Mouse (Mus musculus) ovary, postnatal 14 days (tissue): ENCODE measurements around the gene Arhgap17.

Experiments used
- DNase-seq: peaks from one replicate; pipeline ENCODE4 v3.0.0; 2022; ENCODE audit warnings: low spot score

Arhgap17 gene

GRCm38 (mm10) chr7:123368778-123369746 lies 653 bp downstream of the Arhgap17 start:
- peak; percentile 36 for DNase-seq

GRCm38 (mm10) chr7:123368187-123368586 lies 1.5 kb downstream of the Arhgap17 start:
- no peak for DNase-seq

- DNase-seq: no peak
Observed at GRCm38 (mm10) chr7:123367218-123368150, 2.2 kb downstream of the Arhgap17 start.

- no peak for DNase-seq
Observed at GRCm38 (mm10) chr7:123366806-123367205, 2.9 kb downstream of the Arhgap17 start.

- DNase-seq: no peak
Observed at GRCm38 (mm10) chr7:123365876-123366741, 3.6 kb downstream of the Arhgap17 start.

GRCm38 (mm10) chr7:123363971-123364370 lies 5.7 kb downstream of the Arhgap17 start:
- DNase-seq: no peak

- no peak for DNase-seq
Observed at GRCm38 (mm10) chr7:123362806-123363205, 6.9 kb downstream of the Arhgap17 start.

- no peak for DNase-seq
Observed at GRCm38 (mm10) chr7:123361229-123361980, 8.3 kb downstream of the Arhgap17 start.

GRCm38 (mm10) chr7:123360185-123360584 lies 9.5 kb downstream of the Arhgap17 start:
- no peak for DNase-seq

GRCm38 (mm10) chr7:123359101-123359500 lies 10.6 kb downstream of the Arhgap17 start:
- no peak for DNase-seq

GRCm38 (mm10) chr7:123356158-123356557 lies 13.6 kb downstream of the Arhgap17 start:
- DNase-seq: no peak

- DNase-seq: no peak
Observed at GRCm38 (mm10) chr7:123354851-123355250, 14.9 kb downstream of the Arhgap17 start.

GRCm38 (mm10) chr7:123354392-123354791 lies 15.3 kb downstream of the Arhgap17 start:
- no peak for DNase-seq

- no peak for DNase-seq
Observed at GRCm38 (mm10) chr7:123353879-123354278, 15.8 kb downstream of the Arhgap17 start.

- no peak for DNase-seq
Observed at GRCm38 (mm10) chr7:123353081-123353480, 16.6 kb downstream of the Arhgap17 start.

GRCm38 (mm10) chr7:123350243-123350642 lies 19.5 kb downstream of the Arhgap17 start:
- no peak for DNase-seq

- DNase-seq: no peak
Observed at GRCm38 (mm10) chr7:123349813-123350212, 19.9 kb downstream of the Arhgap17 start.

- no peak for DNase-seq
Observed at GRCm38 (mm10) chr7:123346631-123347290, 23.0 kb downstream of the Arhgap17 start.

GRCm38 (mm10) chr7:123345041-123345544 lies 24.6 kb downstream of the Arhgap17 start:
- DNase-seq: no peak
